Mouse (Mus musculus) lung, embryonic 14.5 days (tissue): ENCODE measurements at regions not wholly inside any gene's neighbourhood (a gene's known extent, or its start where the extent isn't known, plus 50 kb on each side); places are given as distances from the start of the nearest gene placed in this dataset.

Experiments used
- ATAC-seq: fragments of 200-750 bp; cut with Nextera tagmentation; 2 replicates; pipeline ENCODE4 v1.8.0; 2017; ENCODE audit warnings: mild to moderate bottlenecking, moderate TSS enrichment, moderate library complexity; ENCODE audit not compliant: insufficient read depth
- DNase-seq: peaks from one replicate; pipeline ENCODE4 v3.0.0-alpha.2; 2015
- H3K27ac ChIP-seq: fragments of 300-500 bp; sonication (generic); 2 replicates; pipeline ENCODE4 v1.5.1; 2014; ENCODE audit warnings: low read depth, mild to moderate bottlenecking, moderate library complexity
- H3K27me3 ChIP-seq: fragments of 300-500 bp; sonication (generic); 2 replicates; pipeline ENCODE4 v1.6.1; 2014; ENCODE audit warnings: low read length, control low read depth; ENCODE audit not compliant: insufficient read depth
- H3K36me3 ChIP-seq: fragments of 300-500 bp; sonication (generic); 2 replicates; pipeline ENCODE4 v1.6.1; 2014; ENCODE audit warnings: control low read depth; ENCODE audit not compliant: insufficient read depth
- H3K4me1 ChIP-seq: fragments of 300-500 bp; sonication (generic); 2 replicates; pipeline ENCODE4 v1.6.1; 2014; ENCODE audit warnings: antibody characterized with exemption, control low read depth; ENCODE audit not compliant: insufficient read depth
- H3K4me2 ChIP-seq: fragments of 300-500 bp; sonication (generic); 2 replicates; pipeline ENCODE4 v1.6.1; 2014; ENCODE audit warnings: mild to moderate bottlenecking
- H3K4me3 ChIP-seq: fragments of 300-500 bp; sonication (generic); 2 replicates; pipeline ENCODE4 v1.5.1; 2014; ENCODE audit warnings: low read depth, low read length
- H3K9ac ChIP-seq: fragments of 300-500 bp; sonication (generic); 2 replicates; pipeline ENCODE4 v1.6.1; 2014
- H3K9me3 ChIP-seq: fragments of 300-500 bp; sonication (generic); 2 replicates; pipeline ENCODE4 v1.6.1; 2016; ENCODE audit warnings: low read depth, low read length, control low read depth
- CTCF ChIP-seq: IDR thresholded peaks from 2 replicates; pipeline ENCODE4 v1.5.1; 2016; ENCODE audit warnings: antibody characterized with exemption, low read depth
- WGBS: fragments of 180-500 bp; shearing (Covaris S2); extraction: QIAGEN DNeasy Blood & Tissue Kit; methylation state at CpG from one replicate; pipeline ENCODE4 v1.1.7; 2014; 5-methylcytosine and 5-hydroxymethylcytosine counted together

- TF ChIP-seq CTCF: no peak
- Histone ChIP-seq H3K27ac (peak overlapping the region; percentile 95), H3K4me3 (no peak overlapping the region), H3K36me3 (no peaks in the 10 kb centered on the region), H3K9ac (no peak overlapping the region), H3K27me3 (no peaks in the 10 kb centered on the region), H3K4me2 (no peak overlapping the region), H3K4me1 (peaks cover 34% of the 10 kb centered on the region), H3K9me3 (no peaks in the 10 kb centered on the region)
- 43% methylated on average over 6 of the region's 6 CpGs for WGBS
- no peak for DNase-seq
- peak; percentile 33; the same call in 1 of the 2 replicates for ATAC-seq
Observed at GRCm38 (mm10) chr5:111674976-111675672, 58.6 kb upstream of the Gm26897 start.

- ATAC-seq: peak; percentile 92
- Histone ChIP-seq H3K4me2 (0 out of 2 replicates have a peak overlapping the region, but pooled peaks have one; percentile 0), H3K36me3 (no peaks in the 10 kb centered on the region), H3K9me3 (no peaks in the 10 kb centered on the region), H3K27me3 (no peaks in the 10 kb centered on the region), H3K9ac (no peak overlapping the region), H3K4me1 (peaks cover 34% of the 10 kb centered on the region), H3K27ac (peak overlapping the region; percentile 95), H3K4me3 (no peak overlapping the region)
- peak; percentile 96 for DNase-seq
- 3% methylated on average over 8 of the region's 8 CpGs for WGBS
- peak; percentile 81 for TF ChIP-seq CTCF
Observed at GRCm38 (mm10) chr5:111675673-111676261, 58.0 kb upstream of the Gm26897 start.

GRCm38 (mm10) chr5:111677847-111678311 lies 55.8 kb upstream of the Gm26897 start:
- no peaks in the 10 kb centered on the region for H3K36me3 ChIP-seq
- WGBS: 52% methylated on average over 6 of the region's 6 CpGs
- no peak for DNase-seq
- no peak overlapping the region for H3K4me2 ChIP-seq
- H3K27me3 ChIP-seq: no peaks in the 10 kb centered on the region
- H3K27ac ChIP-seq: no peak overlapping the region
- no peak for TF ChIP-seq CTCF
- no peaks in the 10 kb centered on the region for H3K9me3 ChIP-seq
- no peak for ATAC-seq
- peaks cover 28% of the 10 kb centered on the region for H3K4me1 ChIP-seq
- no peak overlapping the region for H3K4me3 ChIP-seq
- H3K9ac ChIP-seq: no peak overlapping the region

- WGBS: 17% methylated on average over 1 of the region's 1 CpGs
- no peaks in the 10 kb centered on the region for H3K9me3 ChIP-seq
- no peak overlapping the region for H3K4me2 ChIP-seq
- H3K4me3 ChIP-seq: no peak overlapping the region
- H3K4me1 ChIP-seq: peaks cover 28% of the 10 kb centered on the region
- ATAC-seq (no peak), DNase-seq (no peak)
- H3K27ac ChIP-seq: no peak overlapping the region
- TF ChIP-seq CTCF: no peak
- no peak overlapping the region for H3K9ac ChIP-seq
- H3K36me3 ChIP-seq: no peaks in the 10 kb centered on the region
- no peaks in the 10 kb centered on the region for H3K27me3 ChIP-seq
Observed at GRCm38 (mm10) chr5:111678496-111678895, 55.2 kb upstream of the Gm26897 start.

- no peak overlapping the region for H3K4me2 ChIP-seq
- no peaks in the 10 kb centered on the region for H3K9me3 ChIP-seq
- ATAC-seq (no peak), DNase-seq (no peak)
- WGBS: 52% methylated on average over 7 of the region's 7 CpGs
- H3K4me3 ChIP-seq: no peak overlapping the region
- no peak overlapping the region for H3K9ac ChIP-seq
- H3K27me3 ChIP-seq: no peaks in the 10 kb centered on the region
- H3K4me1 ChIP-seq: peaks cover 11% of the 10 kb centered on the region
- H3K27ac ChIP-seq: no peak overlapping the region; the same call in 1 of the 2 replicates
- TF ChIP-seq CTCF: no peak
- no peaks in the 10 kb centered on the region for H3K36me3 ChIP-seq
Observed at GRCm38 (mm10) chr5:111681362-111682028, 52.2 kb upstream of the Gm26897 start.

- no peaks in the 10 kb centered on the region for H3K27me3 ChIP-seq
- H3K36me3 ChIP-seq: no peaks in the 10 kb centered on the region
- H3K4me1 ChIP-seq: peaks cover 8% of the 10 kb centered on the region; the same call in 1 of the 2 replicates
- no peak overlapping the region for H3K4me3 ChIP-seq
- no peaks in the 10 kb centered on the region for H3K9me3 ChIP-seq
- H3K4me2 ChIP-seq: no peak overlapping the region
- H3K9ac ChIP-seq: no peak overlapping the region
- no peak overlapping the region for H3K27ac ChIP-seq
- peak; percentile 48; the same call in 1 of the 2 replicates for ATAC-seq
- DNase-seq: peak; percentile 68
- peak; percentile 70 for TF ChIP-seq CTCF
Observed at GRCm38 (mm10) chr5:111682899-111683298, 50.8 kb upstream of the Gm26897 start.
